Mouse (Mus musculus) cerebellum, adult 2 months (tissue): ENCODE measurements at regions not wholly inside any gene's neighbourhood (a gene's known extent, or its start where the extent isn't known, plus 50 kb on each side); places are given as distances from the start of the nearest gene placed in this dataset.

Experiments
- CTCF ChIP-seq: fragments of 200-500 bp; IDR thresholded peaks from 2 replicates; pipeline ENCODE4 v1.5.1; 2011; ENCODE audit warnings: low read depth, mild to moderate bottlenecking, control low read depth, low read length, moderate library complexity, borderline replicate concordance; ENCODE audit not compliant: insufficient read depth
- POLR2A ChIP-seq: fragments of 200-500 bp; IDR thresholded peaks from 2 replicates; pipeline ENCODE4 v1.6.1; 2011; ENCODE audit warnings: low read length, control low read depth, borderline replicate concordance; ENCODE audit not compliant: insufficient read depth

DNA sequence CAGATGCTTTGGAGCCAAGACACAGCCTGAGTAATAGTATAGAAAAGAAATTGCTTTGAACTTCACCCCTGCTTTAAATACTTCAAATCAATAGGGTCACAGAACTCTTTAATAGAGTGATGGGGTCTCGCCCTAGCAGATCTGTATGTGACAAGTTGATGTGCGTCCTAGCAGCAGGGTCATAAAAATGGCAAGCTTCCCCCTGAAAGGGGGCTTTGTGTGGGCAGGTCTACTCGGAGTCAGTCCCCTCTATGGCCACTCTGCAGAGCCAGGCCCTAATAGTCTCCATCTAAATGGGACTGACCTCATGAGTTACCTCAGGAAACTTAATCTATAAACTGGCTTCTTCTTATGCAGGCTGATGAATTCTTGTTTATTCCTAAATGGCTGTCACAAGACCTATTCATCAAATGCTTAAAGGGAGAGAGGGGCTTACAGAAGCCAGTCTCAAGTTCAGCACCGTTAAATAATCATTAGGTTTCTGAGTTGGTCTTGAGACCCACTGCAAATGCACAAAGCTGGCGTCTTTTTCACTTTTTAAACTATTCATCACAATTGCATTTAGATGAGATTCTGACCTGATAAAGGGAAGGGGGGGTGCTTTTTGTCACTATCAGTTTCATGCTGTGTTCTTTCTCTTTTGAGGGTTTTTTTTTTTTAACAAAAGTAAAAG lies 457.0 kb upstream of the Fam92a start:
- TF ChIP-seq POLR2A = no peak
- no peak for TF ChIP-seq CTCF
